Mouse (Mus musculus) heart, adult 11 months (tissue): ENCODE measurements at regions not wholly inside any gene's neighbourhood (a gene's known extent, or its start where the extent isn't known, plus 50 kb on each side); places are given as distances from the start of the nearest gene placed in this dataset.

Experiments used
- DNase-seq: peaks from one replicate; pipeline ENCODE4 v3.0.0; 2022

- peak; percentile 51 for DNase-seq
These were observed 220.1 kb downstream of the Elavl2 start for GRCm38 (mm10) chr4:91180241-91181096.

DNA sequence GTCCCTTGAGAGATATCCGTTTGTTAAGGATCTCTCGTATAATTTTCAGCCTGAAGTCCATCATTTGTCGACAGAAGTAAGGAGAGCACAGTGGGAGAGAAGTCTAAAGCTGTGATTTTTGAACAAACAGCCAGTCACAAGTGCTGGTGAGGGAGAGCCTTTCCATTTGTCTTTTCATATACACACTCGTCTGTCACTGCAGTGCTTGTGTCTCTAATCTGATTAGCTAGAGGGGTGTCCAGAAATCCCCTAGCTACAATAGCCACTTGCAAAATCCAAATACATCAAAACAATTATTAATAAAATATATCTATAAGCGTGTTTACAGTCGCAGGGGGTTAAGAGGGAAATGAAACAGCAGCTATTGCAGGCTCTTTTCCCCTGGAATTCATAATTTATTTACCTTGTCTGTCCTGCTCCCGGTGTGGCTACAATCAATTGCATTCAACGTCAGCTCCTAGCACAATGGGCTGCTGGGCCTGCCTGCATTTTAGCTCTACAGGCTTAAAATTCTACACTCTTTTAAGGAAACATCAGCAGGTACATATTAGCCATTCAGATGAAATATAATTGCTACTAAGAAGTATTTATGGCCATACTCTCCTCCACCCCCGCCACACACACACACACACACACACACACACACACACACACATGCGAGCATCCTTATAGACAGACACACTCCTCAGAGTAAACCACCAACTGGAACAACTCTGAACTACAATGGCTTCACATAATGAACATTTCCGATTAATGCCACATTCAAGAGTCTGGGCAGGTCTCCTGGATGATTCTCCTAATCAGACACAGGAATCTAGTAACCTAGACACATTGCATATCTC lies 236.1 kb downstream of the Elavl2 start:
- no peak for DNase-seq

- DNase-seq = peak; percentile 80
These were observed 243.5 kb downstream of the Elavl2 start for GRCm38 (mm10) chr4:91157047-91157446.

GRCm38 (mm10) chr4:91144666-91145065 lies 255.9 kb downstream of the Elavl2 start:
- DNase-seq = no peak

GRCm38 (mm10) chr4:91143906-91144305 lies 256.7 kb downstream of the Elavl2 start:
- no peak for DNase-seq

GRCm38 (mm10) chr4:91135327-91135726 lies 265.3 kb downstream of the Elavl2 start:
- peak; percentile 89 for DNase-seq

- DNase-seq = peak; percentile 16
These were observed 268.3 kb downstream of the Elavl2 start for GRCm38 (mm10) chr4:91132266-91132665.

GRCm38 (mm10) chr4:91120277-91120676 lies 280.3 kb downstream of the Elavl2 start:
- peak; percentile 28 for DNase-seq

- peak; percentile 40 for DNase-seq
These were observed 283.6 kb downstream of the Elavl2 start for GRCm38 (mm10) chr4:91116807-91117609.

- peak; percentile 5 for DNase-seq
These were observed 288.6 kb downstream of the Elavl2 start for GRCm38 (mm10) chr4:91111684-91112681.

DNA sequence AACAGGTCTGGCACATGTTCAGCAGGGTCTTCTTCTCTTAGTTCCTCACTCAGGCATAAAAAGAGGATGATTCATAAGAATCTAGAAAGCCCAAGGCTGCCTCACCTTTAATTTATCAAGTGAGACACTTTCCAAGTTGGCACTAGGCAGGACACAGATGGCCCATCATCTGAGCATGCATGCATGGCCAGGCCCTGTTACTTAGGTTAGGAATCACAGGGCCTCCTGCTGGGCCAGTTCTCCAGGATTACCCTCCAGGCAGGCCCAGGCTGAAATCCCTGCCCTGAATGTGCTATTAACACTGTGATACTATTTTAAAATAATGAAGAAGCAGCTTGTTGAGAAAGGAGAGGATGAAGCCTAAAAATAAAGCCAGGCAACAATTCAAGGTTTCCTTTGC lies 304.5 kb downstream of the Elavl2 start:
- no peak for DNase-seq

GRCm38 (mm10) chr4:91094382-91094781 lies 306.2 kb downstream of the Elavl2 start:
- no peak for DNase-seq

GRCm38 (mm10) chr4:91093885-91094284 lies 306.7 kb downstream of the Elavl2 start:
- no peak for DNase-seq

- DNase-seq = no peak
These were observed 308.3 kb downstream of the Elavl2 start for GRCm38 (mm10) chr4:91092323-91092722.

- no peak for DNase-seq
These were observed 308.7 kb downstream of the Elavl2 start for GRCm38 (mm10) chr4:91091910-91092309.

DNA sequence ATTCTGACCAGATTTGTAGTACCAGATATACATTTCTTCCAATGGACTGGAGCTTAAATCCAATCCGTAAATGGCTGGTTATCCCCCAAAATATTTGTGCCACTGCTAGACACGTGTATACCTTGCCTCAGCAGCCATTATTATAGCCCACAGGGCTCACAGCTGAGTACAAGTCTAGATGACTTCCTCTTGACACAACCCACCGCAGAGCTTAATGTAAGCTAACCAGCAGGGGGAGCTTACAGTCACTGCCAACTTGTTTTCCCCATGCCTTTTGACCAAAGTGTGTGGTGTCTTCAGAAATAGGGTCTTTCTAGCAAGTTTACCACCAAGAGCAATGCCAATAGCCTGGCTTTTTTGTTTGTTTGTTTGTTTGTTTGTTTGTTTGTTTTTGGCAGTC lies 316.6 kb downstream of the Elavl2 start:
- no peak for DNase-seq

- no peak for DNase-seq
These were observed 319.1 kb downstream of the Elavl2 start for GRCm38 (mm10) chr4:91081447-91081846.

GRCm38 (mm10) chr4:91080620-91081441 lies 319.8 kb downstream of the Elavl2 start:
- DNase-seq = no peak

GRCm38 (mm10) chr4:91071263-91071662 lies 329.3 kb downstream of the Elavl2 start:
- no peak for DNase-seq

DNA sequence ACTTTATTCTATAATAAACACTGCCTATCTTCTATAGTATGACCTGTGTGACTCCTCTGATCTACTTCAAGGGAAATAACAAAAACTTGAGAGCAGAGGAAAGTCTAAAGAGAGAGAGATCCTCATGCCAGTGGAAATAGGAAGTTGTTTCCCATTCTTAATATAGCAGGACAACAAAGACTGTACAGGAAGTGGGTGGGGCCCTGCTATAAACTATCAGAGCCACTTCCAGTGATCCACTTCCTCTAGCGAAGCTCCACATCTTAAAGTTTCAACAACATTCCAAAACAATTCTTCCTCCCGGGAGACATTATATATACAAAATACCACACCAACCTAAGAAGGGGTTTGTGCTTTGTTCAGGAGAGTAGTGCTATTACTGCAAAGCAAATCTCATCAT lies 339.7 kb downstream of the Elavl2 start:
- DNase-seq = no peak

GRCm38 (mm10) chr4:91051913-91052312 lies 348.7 kb downstream of the Elavl2 start:
- no peak for DNase-seq
